Mouse (Mus musculus) kidney, adult 2 months (tissue): ENCODE results near the gene Washc3.
A peak's percentile ranks its signal among the peaks of the same experiment; 100 is the strongest.

ENCODE experiments used
- CTCF ChIP-seq: fragments of 200-500 bp; conservative IDR thresholded peaks from 2 replicates; pipeline ENCODE4 v1.5.1; 2011; ENCODE audit warnings: low read depth, mild to moderate bottlenecking, control low read depth, low read length, moderate library complexity, mixed read lengths; ENCODE audit not compliant: insufficient read depth, insufficient read length
- POLR2A ChIP-seq: fragments of 200-500 bp; IDR thresholded peaks from one replicate; pipeline ENCODE4 v1.6.1; 2011; ENCODE audit warnings: low read depth, low read length, control low read depth

DNA sequence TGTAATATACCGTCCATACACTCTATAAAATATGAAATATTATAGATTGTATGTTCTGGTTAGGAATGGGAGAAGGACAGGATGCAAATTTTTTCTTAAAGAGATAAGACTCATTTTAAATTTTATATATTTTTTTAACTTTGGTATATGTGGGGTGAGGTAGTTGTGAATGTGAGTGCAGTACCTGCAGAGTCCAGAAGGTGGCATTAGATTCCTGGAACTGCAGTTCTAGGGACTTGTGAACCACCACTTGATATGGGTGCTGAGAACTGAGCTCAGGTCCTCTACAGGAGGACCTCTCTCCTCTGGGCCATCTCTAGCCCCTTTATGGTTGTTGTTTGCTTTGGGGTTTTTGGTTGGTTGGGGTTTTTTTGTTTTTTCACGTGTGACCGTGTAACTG is 34.7 kb upstream of the Washc3 start:
- TF ChIP-seq POLR2A: no peak
- 0 out of 2 replicates have a peak, but pooled peaks have one; percentile 16 for TF ChIP-seq CTCF
